Mouse (Mus musculus) lung, adult 2 months (tissue): ENCODE measurements around the gene Pramel1.

Source experiments
- CTCF ChIP-seq: fragments of 200-500 bp; IDR thresholded peaks from 2 replicates; pipeline ENCODE4 v1.5.1; 2011; ENCODE audit warnings: mild to moderate bottlenecking, low read length, control low read depth; ENCODE audit not compliant: insufficient read depth
- POLR2A ChIP-seq: fragments of 200-500 bp; IDR thresholded peaks from 2 replicates; pipeline ENCODE4 v1.6.1; 2011; ENCODE audit warnings: low read depth, mild to moderate bottlenecking, control low read depth, low read length, borderline replicate concordance; ENCODE audit errors: extremely low read depth

GRCm38 (mm10) chr4:143349484-143349906 lies 44.7 kb upstream of the Pramel1 start, which contains the start of gene Lrrc38:
- TF ChIP-seq CTCF: no peak
- no peak for TF ChIP-seq POLR2A
